Mouse (Mus musculus): ENCODE measurements at regions not wholly inside any gene's neighbourhood (a gene's known extent, or its start where the extent isn't known, plus 50 kb on each side); places are given as distances from the start of the nearest gene placed in this dataset.
A peak's percentile ranks its signal among the peaks of the same experiment; 100 is the strongest.

DNA sequence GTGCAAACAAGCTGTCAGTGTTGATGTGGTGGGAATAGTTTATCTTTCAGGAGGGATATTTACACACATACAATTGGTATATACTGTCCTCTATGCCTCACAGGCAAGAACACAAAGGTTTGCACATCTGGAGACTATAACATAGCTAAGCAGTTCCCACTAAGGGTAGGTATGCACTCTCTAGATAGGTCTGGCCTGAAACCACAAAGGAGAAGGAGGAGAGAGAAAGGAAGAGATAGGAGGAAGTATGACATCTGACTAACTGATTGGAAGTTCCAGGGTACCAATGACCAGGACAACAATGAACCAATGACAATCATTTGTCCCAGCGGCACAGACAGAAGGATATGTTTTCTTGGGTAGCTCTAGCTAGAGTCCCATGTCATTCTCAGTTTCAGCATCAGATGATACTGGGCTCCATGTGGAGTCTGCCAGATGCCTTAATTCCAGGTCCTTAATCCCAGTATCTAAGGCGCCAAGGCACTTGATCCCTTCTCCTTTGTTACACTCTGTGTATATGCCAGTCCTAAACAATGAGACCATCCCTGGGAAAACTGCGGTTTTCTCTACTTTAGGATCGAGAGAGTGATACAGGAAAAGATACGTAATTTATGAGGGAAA lies 168.5 kb downstream of the Cd83 start:
- H3K4me3 ChIP-seq = no peak overlapping the region
- no peaks in the 10 kb centered on the region for H3K9me3 ChIP-seq
- H3K36me3 ChIP-seq = no peaks in the 10 kb centered on the region
- no peaks in the 10 kb centered on the region; the same call in 1 of the 2 replicates for H3K27me3 ChIP-seq
- H3K9ac ChIP-seq = no peak overlapping the region
- WGBS = 85% methylated on average over 5 of the region's 5 CpGs
- ATAC-seq (ENCODE audit: low read depth) = no peak
- no peak overlapping the region for H3K27ac ChIP-seq (replicated peaks)
- peaks cover 13% of the 10 kb centered on the region for H3K4me1 ChIP-seq (replicated peaks)
- H3K4me2 ChIP-seq = no peak overlapping the region

DNA sequence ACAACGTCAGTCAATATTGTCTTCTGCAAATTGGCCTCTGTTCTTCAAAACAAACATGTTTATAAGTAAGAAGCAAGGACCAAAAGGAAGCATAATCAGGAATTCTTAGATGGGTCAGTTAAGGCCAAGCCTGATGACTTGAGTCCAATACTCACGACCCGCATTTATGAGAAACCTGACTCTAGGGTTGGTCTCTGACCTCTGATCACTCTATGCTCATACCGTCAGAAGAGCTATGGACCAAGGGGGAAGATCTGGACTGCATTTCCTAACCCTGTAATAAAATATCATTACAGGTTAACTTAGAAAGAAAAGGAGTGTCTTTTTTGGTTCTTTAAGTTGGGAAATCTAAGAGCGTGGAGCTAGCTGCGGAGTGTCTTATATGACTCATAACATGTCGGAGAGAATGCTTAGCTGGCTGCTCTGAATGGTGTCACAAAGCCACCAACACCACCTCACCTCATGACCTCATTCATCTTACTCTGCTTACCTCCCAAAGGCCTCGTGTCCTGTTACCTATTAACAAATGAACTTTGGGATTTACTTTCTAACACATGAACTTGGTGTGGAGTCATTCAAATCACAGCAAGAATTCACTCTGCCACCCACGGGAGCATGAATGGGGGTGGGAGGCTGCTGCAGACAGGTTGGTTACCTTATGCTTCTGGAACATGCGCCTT lies 170.3 kb downstream of the Cd83 start:
- Histone ChIP-seq H3K9me3 (no peaks in the 10 kb centered on the region), H3K36me3 (no peaks in the 10 kb centered on the region), H3K27ac (replicated peaks) (no peak overlapping the region), H3K4me2 (no peak overlapping the region), H3K9ac (no peak overlapping the region), H3K27me3 (no peaks in the 10 kb centered on the region; the same call in 1 of the 2 replicates), H3K4me1 (replicated peaks) (peaks cover 26% of the 10 kb centered on the region), H3K4me3 (no peak overlapping the region)
- ATAC-seq (ENCODE audit: low read depth) = no peak
- WGBS = 90% methylated on average over 10 of the region's 10 CpGs

DNA sequence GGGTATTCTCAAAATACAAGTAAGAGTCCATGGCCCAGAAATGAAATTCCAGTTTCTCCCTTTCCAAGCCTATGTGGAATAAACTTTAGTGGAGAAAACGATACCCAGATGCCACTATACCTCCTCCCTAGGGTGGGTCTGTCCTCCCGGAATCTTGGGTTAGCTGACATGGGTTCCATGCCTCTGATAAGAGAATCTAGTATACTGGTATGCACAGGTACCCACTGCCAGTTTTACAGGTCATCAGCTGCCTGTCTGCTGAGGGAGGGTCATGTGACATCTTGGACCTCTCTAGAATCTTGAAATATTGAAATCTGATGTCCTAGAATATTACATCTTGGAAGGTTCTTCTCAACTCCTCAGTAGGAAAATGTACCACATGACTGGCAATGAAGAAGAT lies 172.5 kb downstream of the Cd83 start:
- Histone ChIP-seq H3K4me1 (replicated peaks) (peaks cover 19% of the 10 kb centered on the region), H3K27me3 (no peaks in the 10 kb centered on the region; the same call in 1 of the 2 replicates), H3K36me3 (no peaks in the 10 kb centered on the region), H3K9me3 (no peaks in the 10 kb centered on the region), H3K4me2 (no peak overlapping the region), H3K9ac (no peak overlapping the region), H3K27ac (replicated peaks) (no peak overlapping the region), H3K4me3 (no peak overlapping the region)
- 93% methylated on average over 2 of the region's 2 CpGs for WGBS
- ATAC-seq (ENCODE audit: low read depth) = no peak

DNA sequence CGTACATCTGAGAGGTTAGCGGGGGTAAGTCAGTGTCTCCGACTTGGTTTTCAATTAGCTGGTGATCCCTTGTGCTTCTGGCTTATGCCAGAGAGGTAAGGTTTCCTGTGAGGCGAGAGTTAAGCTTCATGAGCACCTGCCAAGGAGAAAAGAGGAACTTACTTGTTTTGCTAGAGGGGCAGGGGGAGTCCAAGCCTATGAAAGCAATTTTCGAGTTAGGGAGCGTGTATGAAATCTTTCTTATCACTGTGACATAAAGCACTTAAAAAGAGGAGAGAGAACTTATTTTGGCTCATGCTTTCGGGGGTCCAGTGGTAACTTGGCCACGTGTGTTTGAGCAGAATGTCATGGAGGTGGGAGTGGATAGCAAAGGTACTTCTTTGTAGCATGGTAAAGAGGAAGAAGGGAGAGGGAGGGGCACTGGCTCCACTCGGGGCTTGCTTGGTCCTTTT lies 174.6 kb downstream of the Cd83 start:
- no peaks in the 10 kb centered on the region for H3K36me3 ChIP-seq
- H3K9me3 ChIP-seq = no peaks in the 10 kb centered on the region
- peak overlapping the region; percentile 21 for H3K4me2 ChIP-seq
- H3K4me1 ChIP-seq (replicated peaks) = peaks cover 19% of the 10 kb centered on the region
- H3K4me3 ChIP-seq = no peak overlapping the region
- H3K27ac ChIP-seq (replicated peaks) = no peak overlapping the region
- no peak for ATAC-seq (ENCODE audit: low read depth)
- no peaks in the 10 kb centered on the region; the same call in 1 of the 2 replicates for H3K27me3 ChIP-seq
- H3K9ac ChIP-seq = no peak overlapping the region
- WGBS = 57% methylated on average over 9 of the region's 9 CpGs

DNA sequence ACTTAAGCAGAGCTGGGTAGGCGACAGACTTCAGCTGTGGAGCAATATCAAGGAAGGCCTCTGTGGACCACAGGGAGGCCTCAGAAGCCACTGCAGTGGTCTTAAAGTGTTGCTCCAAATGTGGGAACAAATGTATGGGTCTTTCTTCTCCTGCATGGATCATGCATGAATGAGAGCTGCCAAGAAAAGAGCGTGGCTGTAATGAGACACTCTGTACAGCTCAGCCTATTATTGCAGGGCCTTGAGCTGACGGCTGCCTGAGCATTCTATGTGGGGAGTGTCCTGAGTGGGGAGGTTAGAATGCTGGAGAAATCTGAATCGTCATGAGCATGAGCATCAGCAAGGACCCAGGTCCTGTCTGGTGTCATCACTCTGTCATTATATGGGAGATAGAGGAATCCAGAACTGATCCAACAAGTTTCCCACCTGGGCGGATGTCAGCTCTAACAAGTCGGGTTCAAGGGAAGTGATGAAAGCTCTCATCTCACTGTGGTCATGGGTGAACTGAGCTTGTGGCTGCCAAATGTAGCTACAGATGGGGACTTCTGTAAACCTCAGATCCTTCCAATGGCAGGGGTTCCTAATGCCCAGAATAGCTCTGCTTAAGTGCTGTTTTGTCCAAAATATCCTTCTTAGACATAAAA lies 176.6 kb downstream of the Cd83 start:
- Histone ChIP-seq H3K27me3 (no peaks in the 10 kb centered on the region; the same call in 1 of the 2 replicates), H3K4me3 (no peak overlapping the region), H3K9ac (no peak overlapping the region), H3K9me3 (no peaks in the 10 kb centered on the region), H3K36me3 (no peaks in the 10 kb centered on the region), H3K4me2 (no peak overlapping the region), H3K27ac (replicated peaks) (no peak overlapping the region), H3K4me1 (replicated peaks) (peaks cover 19% of the 10 kb centered on the region)
- no peak for ATAC-seq (ENCODE audit: low read depth)
- WGBS = 83% methylated on average over 6 of the region's 6 CpGs

DNA sequence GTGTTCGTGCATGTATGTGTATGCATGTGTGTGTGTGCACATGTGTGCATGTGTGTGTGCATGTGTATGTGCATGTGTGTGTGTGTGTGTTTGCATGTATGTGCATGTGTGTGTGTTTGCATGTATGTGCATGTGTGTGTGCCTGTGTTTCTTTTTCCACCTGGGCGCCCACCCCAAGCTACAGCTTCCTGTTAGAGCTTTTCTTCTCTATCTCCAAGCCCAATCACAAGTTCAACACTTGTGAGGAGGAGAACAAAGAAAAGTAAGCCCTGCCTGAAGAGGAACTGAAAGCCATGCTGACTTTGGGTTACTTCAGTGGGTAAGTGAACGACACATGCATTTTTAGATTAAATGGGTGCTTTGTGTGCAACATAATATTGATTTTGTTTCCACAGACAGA lies 177.4 kb downstream of the Cd83 start:
- H3K27ac ChIP-seq (replicated peaks) = no peak overlapping the region
- no peak for ATAC-seq (ENCODE audit: low read depth)
- H3K27me3 ChIP-seq = no peaks in the 10 kb centered on the region; the same call in 1 of the 2 replicates
- peaks cover 19% of the 10 kb centered on the region for H3K4me1 ChIP-seq (replicated peaks)
- H3K4me2 ChIP-seq = no peak overlapping the region
- no peak overlapping the region for H3K4me3 ChIP-seq
- 81% methylated on average over 3 of the region's 3 CpGs for WGBS
- no peaks in the 10 kb centered on the region for H3K9me3 ChIP-seq
- no peak overlapping the region for H3K9ac ChIP-seq
- H3K36me3 ChIP-seq = no peaks in the 10 kb centered on the region

DNA sequence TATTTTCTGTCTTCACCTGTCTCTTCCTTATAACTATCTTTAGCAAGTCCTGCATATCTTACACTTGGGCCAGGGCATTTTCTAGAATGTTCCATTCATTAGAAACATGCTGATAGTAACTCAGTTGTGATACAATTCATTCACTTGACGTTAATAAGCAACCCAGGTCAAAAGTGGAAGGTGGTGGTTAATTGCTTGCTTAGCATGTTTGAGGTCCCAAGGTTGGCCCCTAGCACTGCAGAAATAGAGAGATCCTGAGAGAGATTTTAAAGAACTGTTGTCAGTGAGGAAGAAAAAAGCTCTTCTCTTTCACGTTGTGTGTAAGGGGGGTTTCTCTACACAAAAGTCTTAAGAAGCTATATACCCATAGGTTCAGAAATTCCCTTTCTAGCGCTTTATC lies 178.7 kb downstream of the Cd83 start:
- Histone ChIP-seq H3K4me1 (replicated peaks) (peaks cover 12% of the 10 kb centered on the region), H3K27me3 (no peaks in the 10 kb centered on the region), H3K9me3 (no peaks in the 10 kb centered on the region), H3K36me3 (no peaks in the 10 kb centered on the region), H3K27ac (replicated peaks) (no peak overlapping the region), H3K9ac (no peak overlapping the region), H3K4me2 (no peak overlapping the region), H3K4me3 (no peak overlapping the region)
- ATAC-seq (ENCODE audit: low read depth) = no peak
- WGBS = 81% methylated on average over 3 of the region's 3 CpGs

DNA sequence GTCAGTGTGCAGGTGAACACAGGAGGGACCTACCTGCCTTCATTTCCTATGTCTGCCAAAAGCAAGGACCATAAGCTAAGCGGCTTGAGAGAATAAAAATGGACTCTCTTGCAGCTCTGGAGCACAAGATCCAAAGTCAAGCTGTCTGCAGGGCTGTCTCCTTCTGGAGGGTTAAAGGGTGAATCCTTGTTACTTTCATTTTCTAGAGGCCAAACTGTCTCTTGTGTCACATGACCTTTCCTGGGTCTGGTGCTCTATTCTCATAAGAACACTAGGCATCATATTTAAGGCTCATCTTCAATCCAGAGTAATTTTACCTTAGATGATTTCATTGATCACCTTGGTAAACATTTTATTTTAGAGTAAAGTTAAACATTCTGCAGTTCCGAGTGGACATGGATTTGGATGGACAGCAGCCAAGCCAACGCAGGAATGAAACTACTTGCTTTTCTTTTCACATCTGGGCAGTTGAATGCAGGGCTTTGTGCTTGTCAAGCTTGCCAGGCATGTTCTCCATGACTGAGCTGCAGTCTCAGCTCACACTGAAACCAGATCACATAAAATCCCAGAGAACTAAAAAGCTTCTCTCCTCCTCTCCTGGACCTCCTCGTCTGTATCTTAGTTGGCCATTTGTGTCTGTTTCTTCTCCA lies 180.8 kb downstream of the Cd83 start:
- Histone ChIP-seq H3K9me3 (no peaks in the 10 kb centered on the region), H3K9ac (no peak overlapping the region), H3K27me3 (no peaks in the 10 kb centered on the region), H3K4me1 (replicated peaks) (no peaks in the 10 kb centered on the region), H3K36me3 (no peaks in the 10 kb centered on the region), H3K27ac (replicated peaks) (no peak overlapping the region), H3K4me3 (no peak overlapping the region), H3K4me2 (no peak overlapping the region)
- WGBS = 82% methylated on average over 4 of the region's 4 CpGs
- no peak for ATAC-seq (ENCODE audit: low read depth)

DNA sequence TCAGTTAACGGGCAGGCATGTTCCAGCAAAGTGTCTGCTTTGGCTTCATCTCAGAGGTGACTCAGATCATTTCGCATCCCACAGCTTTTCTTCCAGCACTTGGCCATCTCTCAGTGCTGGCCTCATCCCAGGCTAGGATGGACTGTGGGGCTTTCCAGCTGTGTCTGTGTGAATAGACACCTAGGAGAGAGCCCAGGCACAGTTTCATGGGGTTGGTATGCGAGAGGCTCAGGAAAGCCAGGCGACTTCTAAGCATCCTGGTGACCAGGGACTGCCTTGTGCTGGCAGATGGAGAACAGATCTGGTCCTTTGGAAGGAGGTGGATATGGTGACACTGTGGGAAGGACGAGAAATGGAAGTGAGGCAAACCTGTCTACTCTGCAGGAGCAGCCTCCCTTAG lies 182.9 kb downstream of the Cd83 start:
- 85% methylated on average over 5 of the region's 5 CpGs for WGBS
- Histone ChIP-seq H3K4me1 (replicated peaks) (no peaks in the 10 kb centered on the region), H3K4me2 (no peak overlapping the region), H3K4me3 (no peak overlapping the region), H3K27me3 (no peaks in the 10 kb centered on the region), H3K36me3 (no peaks in the 10 kb centered on the region), H3K27ac (replicated peaks) (no peak overlapping the region), H3K9ac (no peak overlapping the region), H3K9me3 (no peaks in the 10 kb centered on the region)
- no peak for ATAC-seq (ENCODE audit: low read depth)

DNA sequence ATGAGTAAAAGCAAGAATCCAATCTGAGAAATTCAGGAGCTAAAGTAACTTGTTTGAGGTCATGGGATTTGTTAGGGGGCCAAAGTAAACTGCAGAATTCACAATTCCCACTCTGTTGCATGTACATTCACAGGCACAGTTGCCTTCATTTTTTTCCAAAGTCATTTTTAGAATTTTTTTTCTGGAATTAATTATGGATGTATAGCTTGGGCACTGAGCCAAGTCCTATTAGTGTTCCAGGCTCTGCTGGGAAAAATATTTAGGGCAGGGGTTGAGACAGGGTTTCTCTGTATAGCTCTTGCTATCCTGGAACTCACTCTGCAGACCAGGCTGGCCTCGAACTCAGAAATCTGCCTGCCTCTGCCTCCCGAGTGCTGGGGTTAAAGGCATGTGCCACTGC lies 188.3 kb downstream of the Cd83 start:
- ATAC-seq (ENCODE audit: low read depth) = no peak
- Histone ChIP-seq H3K4me1 (replicated peaks) (no peaks in the 10 kb centered on the region), H3K27ac (replicated peaks) (no peak overlapping the region), H3K9ac (no peak overlapping the region), H3K36me3 (no peaks in the 10 kb centered on the region), H3K4me3 (no peak overlapping the region), H3K4me2 (no peak overlapping the region), H3K27me3 (no peaks in the 10 kb centered on the region), H3K9me3 (no peaks in the 10 kb centered on the region)
- WGBS = 86% methylated on average over 2 of the region's 2 CpGs

DNA sequence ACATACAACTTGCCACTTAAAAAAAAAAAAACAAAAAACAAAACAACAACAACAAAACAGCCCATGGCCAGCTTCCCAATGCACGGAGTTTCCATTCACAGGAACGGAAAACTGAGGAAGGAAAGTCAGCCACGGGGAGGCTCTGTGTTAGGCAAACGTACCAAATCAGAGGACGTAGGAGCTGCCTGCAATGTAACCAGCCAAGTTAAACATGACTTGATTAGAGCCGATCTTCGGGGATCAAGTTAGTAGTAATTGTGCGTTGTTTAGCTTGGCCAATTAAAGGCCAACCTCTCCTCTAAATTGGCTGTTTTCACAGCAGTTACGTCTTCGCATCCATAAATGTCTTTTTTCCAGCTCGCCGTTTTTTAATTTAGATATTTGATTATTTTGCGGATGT lies 190.7 kb downstream of the Cd83 start:
- no peaks in the 10 kb centered on the region for H3K9me3 ChIP-seq
- no peak overlapping the region for H3K27ac ChIP-seq (replicated peaks)
- H3K36me3 ChIP-seq = no peaks in the 10 kb centered on the region
- H3K4me1 ChIP-seq (replicated peaks) = no peaks in the 10 kb centered on the region
- no peak overlapping the region for H3K4me2 ChIP-seq
- H3K9ac ChIP-seq = no peak overlapping the region
- ATAC-seq (ENCODE audit: low read depth) = no peak
- H3K27me3 ChIP-seq = no peaks in the 10 kb centered on the region
- H3K4me3 ChIP-seq = no peak overlapping the region
- 65% methylated on average over 13 of the region's 13 CpGs for WGBS

DNA sequence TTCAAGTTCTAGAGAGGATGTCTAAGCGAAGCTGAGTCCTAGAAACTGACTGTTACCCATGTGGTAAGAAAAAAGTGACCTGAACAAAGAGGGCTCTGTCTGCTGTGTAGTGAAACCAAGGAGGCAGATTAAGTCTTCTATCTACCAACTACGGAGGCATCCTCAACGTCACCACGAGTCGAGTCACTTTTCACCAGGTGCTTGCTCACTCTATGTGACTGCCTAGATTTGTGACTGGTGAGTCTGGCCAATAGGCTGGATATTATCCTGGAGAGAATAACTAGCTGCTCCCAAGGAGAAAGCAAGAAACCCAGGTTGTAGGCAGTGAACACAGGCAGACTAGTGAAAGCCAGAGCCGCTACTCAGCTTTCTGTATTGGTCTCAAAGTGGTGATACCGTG lies 191.2 kb downstream of the Cd83 start:
- Histone ChIP-seq H3K4me2 (no peak overlapping the region), H3K27ac (replicated peaks) (no peak overlapping the region), H3K36me3 (no peaks in the 10 kb centered on the region), H3K4me1 (replicated peaks) (no peaks in the 10 kb centered on the region), H3K4me3 (no peak overlapping the region), H3K27me3 (no peaks in the 10 kb centered on the region), H3K9ac (no peak overlapping the region), H3K9me3 (no peaks in the 10 kb centered on the region)
- 67% methylated on average over 7 of the region's 7 CpGs for WGBS
- no peak for ATAC-seq (ENCODE audit: low read depth)
